Mouse (Mus musculus) liver, embryonic 12.5 days (tissue): ENCODE measurements around the gene Trim60. TPM values are rescaled to one million over a fixed set of nuclear protein-coding genes. Genes with fewer than 3 reads are reported as not detected.

Experiments
- ATAC-seq: fragments of 200-750 bp; cut with Nextera tagmentation; 2 replicates; pipeline ENCODE4 v1.8.0; 2017; ENCODE audit warnings: moderate number of reproducible peaks, mild to moderate bottlenecking, moderate library complexity
- H3K27ac ChIP-seq: fragments of 300-500 bp; sonication (generic); 2 replicates; pipeline ENCODE4 v1.5.1; 2016; ENCODE audit warnings: mild to moderate bottlenecking
- H3K27me3 ChIP-seq: fragments of 300-500 bp; sonication (generic); replicated peaks from 2 replicates; pipeline ENCODE4 v1.6.1; 2016; ENCODE audit warnings: mild to moderate bottlenecking, moderate library complexity
- H3K36me3 ChIP-seq: fragments of 300-500 bp; sonication (generic); 2 replicates; pipeline ENCODE4 v1.6.1; 2016; ENCODE audit warnings: mild to moderate bottlenecking, moderate library complexity
- H3K4me1 ChIP-seq: fragments of 300-500 bp; sonication (generic); 2 replicates; pipeline ENCODE4 v1.6.1; 2016
- H3K4me2 ChIP-seq: fragments of 300-500 bp; sonication (generic); 2 replicates; pipeline ENCODE4 v1.6.1; 2016; ENCODE audit warnings: mild to moderate bottlenecking, moderate library complexity
- H3K4me3 ChIP-seq: fragments of 300-500 bp; sonication (generic); 2 replicates; pipeline ENCODE4 v1.5.1; 2016; ENCODE audit warnings: mild to moderate bottlenecking, moderate library complexity
- H3K9ac ChIP-seq: fragments of 300-500 bp; sonication (generic); 2 replicates; pipeline ENCODE4 v1.6.1; 2016; ENCODE audit warnings: mild to moderate bottlenecking, moderate library complexity
- H3K9me3 ChIP-seq: fragments of 300-500 bp; sonication (generic); replicated peaks from 2 replicates; pipeline ENCODE4 v1.6.1; 2016; ENCODE audit warnings: mild to moderate bottlenecking, moderate library complexity
- WGBS: fragments of 180-500 bp; shearing (Covaris S2); methylation state at CpG from one replicate; pipeline ENCODE4 v1.1.7; 2016; ENCODE audit not compliant: insufficient replicate concordance; 5-methylcytosine and 5-hydroxymethylcytosine counted together
- polyA plus RNA-seq: library from polyadenylated mRNA; unstranded; fragments of >200 nt; fragmentation: Nextera tagmentation; extraction: Ambion mirVana; gene quantifications from 2 replicates; pipeline ENCODE4 v1.2.1, GENCODE M21; 2016

The Trim60 gene
- polyA plus RNA-seq, 1 experiment from 2014 or later, result not detected

DNA sequence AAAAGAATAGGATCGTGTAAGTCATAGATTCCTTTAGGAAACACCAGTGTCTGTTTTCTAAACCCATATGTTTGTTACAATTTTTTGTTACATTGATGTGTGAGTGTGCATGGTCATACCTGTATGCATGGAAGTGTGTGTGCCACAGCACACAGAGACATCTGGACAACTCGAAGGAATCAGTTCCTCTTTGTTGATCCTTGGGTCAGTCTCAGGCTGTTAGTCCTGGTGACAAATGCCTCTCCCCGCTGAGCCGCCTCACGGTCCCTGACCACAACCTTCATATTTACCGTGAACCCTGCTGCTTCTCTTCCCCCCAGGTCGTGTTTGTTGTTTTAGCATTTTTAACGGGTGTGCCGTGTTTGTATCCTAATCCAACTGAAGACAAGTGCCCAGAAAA is 59.4 kb downstream of the Trim60 start:
- Histone ChIP-seq H3K27ac (no peak overlapping the region), H3K27me3 (no peaks in the 10 kb centered on the region), H3K9ac (no peak overlapping the region), H3K4me3 (no peak overlapping the region), H3K4me1 (no peaks in the 10 kb centered on the region), H3K4me2 (no peak overlapping the region), H3K36me3 (peaks cover 30% of the 10 kb centered on the region), H3K9me3 (no peaks in the 10 kb centered on the region)
- ATAC-seq, result no peak
- 77% methylated on average over 9 of the region's 9 CpGs for WGBS

GRCm38 (mm10) chr8:64952101-64952500 is 66.3 kb downstream of the Trim60 start:
- peaks cover 5% of the 10 kb centered on the region; the same call in 1 of the 2 replicates for H3K36me3 ChIP-seq
- no peaks in the 10 kb centered on the region for H3K9me3 ChIP-seq
- no peak overlapping the region for H3K27ac ChIP-seq
- H3K9ac ChIP-seq, result no peak overlapping the region
- WGBS, result 83% methylated on average over 6 of the region's 6 CpGs
- H3K4me2 ChIP-seq, result no peak overlapping the region
- H3K27me3 ChIP-seq, result no peaks in the 10 kb centered on the region
- peaks cover 7% of the 10 kb centered on the region; the same call in 1 of the 2 replicates for H3K4me1 ChIP-seq
- no peak overlapping the region for H3K4me3 ChIP-seq
- ATAC-seq, result no peak

Other genes with a start within 250 kb of the Trim60 start
- gene Klhl2, start 168.6 kb downstream of the Trim60 start, polyA plus RNA-seq, result 6.9 and 8.2 TPM in 2 replicates
- gene Tmem192, start 71.4 kb downstream of the Trim60 start, polyA plus RNA-seq, result 18.1 TPM in 2 replicates
- not detected in 2 replicates for gene Trim75, start 30.8 kb downstream of the Trim60 start, polyA plus RNA-seq
- gene Trim61, start 61 bp downstream of the Trim60 start, polyA plus RNA-seq, result not detected in 2 replicates
- 0.74 and 0.88 TPM in 2 replicates for gene Apela, start 18.8 kb upstream of the Trim60 start, polyA plus RNA-seq
- not detected in 2 replicates for gene Gm10663, start 56.4 kb upstream of the Trim60 start, polyA plus RNA-seq
- not detected in 2 replicates for gene BC030870, start 111.0 kb upstream of the Trim60 start, polyA plus RNA-seq